Mouse (Mus musculus) kidney, embryonic 15.5 days (tissue): ENCODE measurements at regions not wholly inside any gene's neighbourhood (a gene's known extent, or its start where the extent isn't known, plus 50 kb on each side); places are given as distances from the start of the nearest gene placed in this dataset.

Source experiments
- ATAC-seq: fragments of 200-750 bp; cut with Nextera tagmentation; replicated peaks from 2 replicates; pipeline ENCODE4 v1.8.0; 2017; ENCODE audit warnings: moderate TSS enrichment; ENCODE audit not compliant: low FRiP score
- H3K27ac ChIP-seq: fragments of 300-500 bp; sonication (generic); 2 replicates; pipeline ENCODE4 v1.5.1; 2015; ENCODE audit warnings: mild to moderate bottlenecking, inconsistent platforms
- H3K27me3 ChIP-seq: fragments of 300-500 bp; sonication (generic); 2 replicates; pipeline ENCODE4 v1.6.1; 2015; ENCODE audit warnings: inconsistent platforms
- H3K36me3 ChIP-seq: fragments of 300-500 bp; sonication (generic); 2 replicates; pipeline ENCODE4 v1.6.1; 2015; ENCODE audit warnings: inconsistent platforms
- H3K4me1 ChIP-seq: fragments of 300-500 bp; sonication (generic); 2 replicates; pipeline ENCODE4 v1.6.1; 2015; ENCODE audit warnings: inconsistent platforms
- H3K4me2 ChIP-seq: fragments of 300-500 bp; sonication (generic); 2 replicates; pipeline ENCODE4 v1.6.1; 2015; ENCODE audit warnings: moderate library complexity, mild to moderate bottlenecking, inconsistent platforms
- H3K4me3 ChIP-seq: fragments of 300-500 bp; sonication (generic); replicated peaks from 2 replicates; pipeline ENCODE4 v1.5.1; 2015; ENCODE audit warnings: mild to moderate bottlenecking, inconsistent platforms
- H3K9ac ChIP-seq: fragments of 300-500 bp; sonication (generic); 2 replicates; pipeline ENCODE4 v1.6.1; 2015; ENCODE audit warnings: mild to moderate bottlenecking, inconsistent platforms
- H3K9me3 ChIP-seq: fragments of 300-500 bp; sonication (generic); replicated peaks from 2 replicates; pipeline ENCODE4 v1.6.1; 2016; ENCODE audit warnings: inconsistent platforms
- WGBS: fragments of 180-500 bp; shearing (Covaris S2); methylation state at CpG from one replicate; pipeline ENCODE4 v1.1.7; 2015; ENCODE audit warnings: mixed read lengths; 5-methylcytosine and 5-hydroxymethylcytosine counted together

GRCm38 (mm10) chr15:67513722-67514121, 1013.0 kb upstream of the Lrrc6 start:
- Histone ChIP-seq H3K27me3 (no peaks in the 10 kb centered on the region), H3K4me2 (no peak overlapping the region), H3K9ac (no peak overlapping the region), H3K36me3 (no peaks in the 10 kb centered on the region), H3K4me3 (no peak overlapping the region), H3K4me1 (no peaks in the 10 kb centered on the region), H3K27ac (no peak overlapping the region), H3K9me3 (no peaks in the 10 kb centered on the region)
- ATAC-seq = no peak

DNA sequence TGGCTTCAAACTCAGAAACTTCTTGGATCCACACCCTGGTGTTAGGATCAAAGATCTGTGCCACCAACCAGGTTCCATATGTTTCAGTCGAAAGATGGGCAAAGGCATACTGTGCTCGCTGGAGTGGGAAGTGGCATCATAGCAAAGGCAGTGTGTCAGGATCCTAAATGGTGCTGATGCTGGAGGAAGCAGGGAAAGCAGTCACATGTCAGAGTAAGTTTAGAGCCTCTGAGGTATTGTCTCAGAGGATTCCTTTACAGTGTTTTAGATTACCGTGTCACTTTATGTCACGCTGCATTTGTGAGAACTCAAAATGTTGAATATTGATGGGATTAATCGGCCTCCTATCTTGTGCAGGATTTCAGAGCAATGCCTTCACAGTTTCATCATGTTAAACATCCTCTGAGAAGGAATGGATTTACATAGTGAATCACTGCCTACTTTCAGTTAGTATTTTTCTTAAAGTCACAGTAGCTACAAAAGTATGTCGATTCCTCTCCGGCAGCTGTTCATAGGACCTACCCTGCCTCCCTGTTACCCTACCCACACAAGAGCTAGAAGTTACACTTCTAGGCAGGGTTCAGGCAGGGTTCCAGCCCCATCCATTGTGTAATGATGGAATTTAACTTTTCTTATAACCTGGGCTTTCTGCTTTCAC, 994.4 kb upstream of the Lrrc6 start:
- WGBS = 81% methylated on average over 7 of the region's 7 CpGs
- Histone ChIP-seq H3K9ac (no peak overlapping the region), H3K9me3 (no peaks in the 10 kb centered on the region)

GRCm38 (mm10) chr15:67481733-67482132, 981.0 kb upstream of the Lrrc6 start:
- Histone ChIP-seq H3K27me3 (no peaks in the 10 kb centered on the region), H3K9me3 (no peaks in the 10 kb centered on the region), H3K36me3 (no peaks in the 10 kb centered on the region), H3K4me2 (no peak overlapping the region), H3K4me3 (no peak overlapping the region), H3K4me1 (0 out of 2 replicates have a peak, but pooled peaks cover 3% of the 10 kb centered on the region), H3K27ac (no peak overlapping the region), H3K9ac (no peak overlapping the region)
- WGBS = 70% methylated on average over 2 of the region's 2 CpGs
- ATAC-seq = no peak

More for the DNA sequence above, 994.4 kb upstream of the Lrrc6 start:
- Histone ChIP-seq H3K36me3 (no peaks in the 10 kb centered on the region), H3K4me2 (no peak overlapping the region), H3K4me3 (no peak overlapping the region), H3K4me1 (no peaks in the 10 kb centered on the region), H3K27ac (no peak overlapping the region), H3K27me3 (no peaks in the 10 kb centered on the region)
- ATAC-seq = no peak

GRCm38 (mm10) chr15:67474325-67474724, 973.6 kb upstream of the Lrrc6 start:
- Histone ChIP-seq H3K27ac (no peak overlapping the region), H3K4me3 (no peak overlapping the region)
- WGBS = 83% methylated on average over 5 of the region's 5 CpGs

GRCm38 (mm10) chr15:67472979-67473378, 972.3 kb upstream of the Lrrc6 start:
- no peak for ATAC-seq
- Histone ChIP-seq H3K27me3 (no peaks in the 10 kb centered on the region), H3K9me3 (no peaks in the 10 kb centered on the region), H3K9ac (no peak overlapping the region), H3K4me3 (no peak overlapping the region), H3K36me3 (no peaks in the 10 kb centered on the region), H3K27ac (no peak overlapping the region), H3K4me2 (no peak overlapping the region), H3K4me1 (no peaks in the 10 kb centered on the region)

More at GRCm38 (mm10) chr15:67474325-67474724, 973.6 kb upstream of the Lrrc6 start:
- H3K9ac ChIP-seq = no peak overlapping the region
- no peak for ATAC-seq
- H3K4me2 ChIP-seq = no peak overlapping the region
- H3K9me3 ChIP-seq = no peaks in the 10 kb centered on the region
- H3K27me3 ChIP-seq = no peaks in the 10 kb centered on the region
- no peaks in the 10 kb centered on the region for H3K4me1 ChIP-seq
- H3K36me3 ChIP-seq = no peaks in the 10 kb centered on the region

DNA sequence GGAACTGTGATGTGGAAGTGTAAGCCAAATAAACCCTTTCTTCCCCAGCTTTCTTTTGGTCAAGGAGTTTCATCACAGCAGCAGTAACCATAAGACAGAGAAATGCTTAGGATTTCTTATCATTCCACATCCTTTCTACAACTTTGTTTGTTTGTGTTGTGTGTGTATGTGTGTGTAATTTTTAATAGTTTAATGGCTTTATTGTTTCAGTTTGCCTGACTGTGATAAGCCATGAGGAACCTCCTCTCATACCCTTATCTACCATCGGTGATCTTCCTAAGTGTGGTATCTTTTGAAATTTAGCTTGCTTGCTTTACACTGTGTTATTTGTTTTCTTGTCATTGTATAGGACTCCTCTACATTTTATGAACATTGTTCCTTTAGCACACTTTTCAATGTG, 970.6 kb upstream of the Lrrc6 start:
- WGBS = 97% methylated on average over 1 of the region's 1 CpGs
- Histone ChIP-seq H3K27me3 (no peaks in the 10 kb centered on the region), H3K4me2 (no peak overlapping the region), H3K4me1 (no peaks in the 10 kb centered on the region), H3K36me3 (no peaks in the 10 kb centered on the region), H3K27ac (no peak overlapping the region), H3K9me3 (no peaks in the 10 kb centered on the region), H3K9ac (no peak overlapping the region), H3K4me3 (no peak overlapping the region)
- ATAC-seq = no peak

- Histone ChIP-seq H3K27ac (no peak overlapping the region), H3K4me2 (no peak overlapping the region)
- no peak for ATAC-seq
Measured at GRCm38 (mm10) chr15:67470036-67470435, 969.3 kb upstream of the Lrrc6 start.

GRCm38 (mm10) chr15:67467404-67468345, 967.0 kb upstream of the Lrrc6 start:
- Histone ChIP-seq H3K27me3 (no peaks in the 10 kb centered on the region), H3K36me3 (no peaks in the 10 kb centered on the region), H3K9me3 (no peaks in the 10 kb centered on the region), H3K4me2 (no peak overlapping the region), H3K27ac (no peak overlapping the region), H3K4me3 (no peak overlapping the region), H3K9ac (no peak overlapping the region), H3K4me1 (no peaks in the 10 kb centered on the region)
- ATAC-seq = no peak
- 61% methylated on average over 4 of the region's 4 CpGs for WGBS

More at GRCm38 (mm10) chr15:67470036-67470435, 969.3 kb upstream of the Lrrc6 start:
- Histone ChIP-seq H3K27me3 (no peaks in the 10 kb centered on the region), H3K4me1 (no peaks in the 10 kb centered on the region), H3K9ac (no peak overlapping the region), H3K9me3 (no peaks in the 10 kb centered on the region), H3K36me3 (no peaks in the 10 kb centered on the region), H3K4me3 (no peak overlapping the region)

DNA sequence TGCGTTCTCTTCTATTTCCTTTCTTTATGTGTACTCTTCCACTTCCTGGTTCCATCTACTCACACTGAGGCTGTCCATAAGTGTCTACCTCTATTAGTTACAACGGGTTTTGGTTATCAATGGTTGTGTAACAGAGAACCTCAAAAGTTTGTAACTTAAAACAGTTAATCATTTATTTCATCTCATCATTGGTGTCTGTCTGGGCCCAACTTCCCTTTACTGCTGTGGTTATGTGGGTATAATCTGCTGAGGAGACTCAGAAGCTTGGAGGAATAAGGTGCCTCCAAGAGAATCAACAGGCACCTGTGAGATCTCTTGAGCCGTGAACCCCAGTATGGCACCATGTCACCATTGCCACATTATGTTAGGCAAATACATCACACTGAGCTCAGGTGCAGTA, 962.2 kb upstream of the Lrrc6 start:
- 93% methylated on average over 3 of the region's 3 CpGs for WGBS
- Histone ChIP-seq H3K4me2 (no peak overlapping the region), H3K36me3 (no peaks in the 10 kb centered on the region), H3K4me1 (no peaks in the 10 kb centered on the region), H3K27ac (no peak overlapping the region), H3K4me3 (no peak overlapping the region), H3K27me3 (no peaks in the 10 kb centered on the region), H3K9ac (no peak overlapping the region), H3K9me3 (no peaks in the 10 kb centered on the region)
- no peak for ATAC-seq

DNA sequence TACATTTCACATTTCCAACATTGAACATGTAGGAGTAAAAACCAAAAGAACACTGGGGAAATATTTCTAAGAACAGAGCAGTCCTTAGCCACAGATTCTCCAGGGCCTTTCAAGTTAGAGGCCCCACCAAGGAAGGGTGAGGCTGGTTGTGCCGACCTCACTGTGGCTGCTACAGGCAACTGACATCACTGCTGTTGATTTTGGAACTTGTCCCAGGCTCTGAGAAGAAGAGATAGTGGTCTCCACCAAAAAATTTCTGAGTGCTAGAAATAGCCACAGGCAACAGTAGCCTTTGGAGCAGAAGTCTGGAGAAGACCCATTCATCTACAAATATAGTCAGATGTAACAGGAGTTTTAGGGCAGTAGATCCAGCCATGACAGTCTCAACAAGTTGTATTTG, 959.7 kb upstream of the Lrrc6 start:
- H3K27me3 ChIP-seq = no peaks in the 10 kb centered on the region
- no peak for ATAC-seq
- no peak overlapping the region for H3K9ac ChIP-seq
- no peaks in the 10 kb centered on the region for H3K36me3 ChIP-seq
- no peaks in the 10 kb centered on the region for H3K9me3 ChIP-seq
- H3K27ac ChIP-seq = no peak overlapping the region
- no peaks in the 10 kb centered on the region for H3K4me1 ChIP-seq
- H3K4me2 ChIP-seq = no peak overlapping the region
- 38% methylated on average over 1 of the region's 1 CpGs for WGBS
- no peak overlapping the region for H3K4me3 ChIP-seq

- H3K27ac ChIP-seq = no peak overlapping the region
- no peaks in the 10 kb centered on the region for H3K27me3 ChIP-seq
- no peak overlapping the region for H3K9ac ChIP-seq
- no peak overlapping the region for H3K4me2 ChIP-seq
- 10% methylated on average over 2 of the region's 2 CpGs for WGBS
- no peaks in the 10 kb centered on the region for H3K36me3 ChIP-seq
- H3K4me1 ChIP-seq = no peaks in the 10 kb centered on the region
- ATAC-seq = peak; percentile 78; the same call in 1 of the 2 replicates
- H3K4me3 ChIP-seq = no peak overlapping the region
- no peaks in the 10 kb centered on the region for H3K9me3 ChIP-seq
Measured at GRCm38 (mm10) chr15:67434284-67434683, 933.6 kb upstream of the Lrrc6 start.

- WGBS = 46% methylated on average over 3 of the region's 3 CpGs
- no peak overlapping the region for H3K4me3 ChIP-seq
Measured at GRCm38 (mm10) chr15:67423922-67424321, 923.2 kb upstream of the Lrrc6 start.

More at GRCm38 (mm10) chr15:67423922-67424321, 923.2 kb upstream of the Lrrc6 start:
- Histone ChIP-seq H3K27me3 (no peaks in the 10 kb centered on the region), H3K4me1 (no peaks in the 10 kb centered on the region), H3K9me3 (no peaks in the 10 kb centered on the region), H3K9ac (no peak overlapping the region), H3K4me2 (no peak overlapping the region), H3K27ac (no peak overlapping the region), H3K36me3 (no peaks in the 10 kb centered on the region)
- ATAC-seq = no peak
